In the genomic region with DNA sequence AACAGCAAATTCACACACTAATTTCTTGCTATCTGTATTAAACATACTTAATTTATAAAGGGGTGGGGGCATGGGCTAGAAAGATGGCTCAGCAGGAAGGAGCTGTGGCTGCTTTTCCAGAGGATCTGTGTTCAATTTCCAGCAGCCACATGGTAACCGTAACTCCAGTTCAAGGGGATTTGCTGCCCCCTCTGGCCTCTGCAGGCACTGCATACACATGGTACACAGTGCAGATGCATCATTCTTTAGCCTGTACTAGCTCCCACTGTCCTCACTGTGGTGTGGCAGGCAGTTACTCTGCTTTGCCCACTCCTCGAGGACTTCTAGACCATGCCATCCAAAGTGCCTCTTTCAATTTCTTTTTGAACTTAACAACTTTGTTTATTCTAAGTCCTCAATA, we compare ENCODE assay signal across 12 mouse cellular contexts. TPM values are rescaled to one million over a fixed set of nuclear protein-coding genes. Genes with fewer than 3 reads are reported as not detected.
DNase-seq lines count a peak whose midpoint lies in the region; ATAC-seq and TF ChIP-seq lines count a peak whose summit lies in the region.
"Had no signal": no experiment of that assay in that cellular context is flagged by ENCODE, and none has a peak within 500 bp of the region (broad histone marks: within the 10 kb centered on the region; RNA-seq: fewer than 3 reads in every experiment).

No protein-coding gene starts in this region.

- H3K4me1 ChIP-seq in lung, embryonic 14.5 days (ENCODE audit: insufficient read depth), result no peaks in the 10 kb centered on the region
- peaks cover 2% of the 10 kb centered on the region; the same call in 1 of the 2 replicates for H3K4me1 ChIP-seq in lung, adult 2 months (ENCODE audit: control insufficient read depth, insufficient read depth, low read length)
- H3K4me1 ChIP-seq: kidney, embryonic 15.5 days had no signal

- no peak for ATAC-seq in lung, embryonic 14.5 days (ENCODE audit: insufficient read depth)
- ATAC-seq: forebrain, embryonic 16.5 days had no signal

- no peaks in the 10 kb centered on the region; the same call in 1 of the 2 replicates for H3K9me3 ChIP-seq in lung, embryonic 14.5 days (ENCODE audit: low read depth, low read length)

- no peak for TF ChIP-seq POLR2A in lung, adult 2 months (IDR thresholded peaks at IDR 0.05; ENCODE audit: borderline replicate concordance, extremely low read depth, low read depth, low read length)

- H3K4me2 ChIP-seq in lung, embryonic 14.5 days, result no peak overlapping the region
- H3K4me2 ChIP-seq: kidney, embryonic 15.5 days had no signal

- H3K9ac ChIP-seq in lung, embryonic 14.5 days, result no peak overlapping the region
- H3K9ac ChIP-seq: kidney, embryonic 15.5 days had no signal

- no peak overlapping the region for H3K4me3 ChIP-seq in lung, embryonic 14.5 days (ENCODE audit: low read depth, low read length)
- H3K4me3 ChIP-seq in lung, adult 2 months (replicated peaks; ENCODE audit: extremely low read depth, low read depth, low read length), result no peak overlapping the region
- H3K4me3 ChIP-seq: kidney, embryonic 15.5 days had no signal

- H3K27ac ChIP-seq in lung, embryonic 14.5 days (ENCODE audit: low read depth), result no peak overlapping the region
- H3K27ac ChIP-seq: kidney, embryonic 15.5 days; macrophage had no signal

- H3K27me3 ChIP-seq in lung, embryonic 14.5 days (ENCODE audit: insufficient read depth, low read length), result no peaks in the 10 kb centered on the region
- H3K27me3 ChIP-seq in splenic B cell, adult 2 months (ENCODE audit: control insufficient read depth, insufficient read depth, low read length, poor library complexity, severe bottlenecking), result no peaks in the 10 kb centered on the region
- H3K27me3 ChIP-seq: kidney, embryonic 15.5 days had no signal

- WGBS in lung, embryonic 14.5 days, result 87% methylated on average over 2 of the region's 2 CpGs
- 90% methylated on average over 2 of the region's 2 CpGs for WGBS in lung, adult 2 months

- peak; percentile 50 for TF ChIP-seq CTCF in lung, embryonic 14.5 days (IDR thresholded peaks at IDR 0.05; ENCODE audit: low read depth)
- no peak for TF ChIP-seq CTCF in lung, adult 2 months (IDR thresholded peaks at IDR 0.05; ENCODE audit: insufficient read depth, low read length)

- H3K36me3 ChIP-seq in lung, embryonic 14.5 days (ENCODE audit: insufficient read depth), result no peaks in the 10 kb centered on the region
- no peaks in the 10 kb centered on the region for H3K36me3 ChIP-seq in splenic B cell, adult 2 months (ENCODE audit: control insufficient read depth, insufficient read depth, low read length, poor library complexity, severe bottlenecking)

- DNase-seq in embryo, embryonic 10 days (ENCODE audit: low spot score), result peak; percentile 24
- DNase-seq in embryo, embryonic 9.5 days (ENCODE audit: extremely low spot score), result no peak
- no peak for DNase-seq in lung, embryonic 14.5 days
- DNase-seq in lung, adult 2 months, result no peak
- DNase-seq in R1 (ENCODE audit: low read depth, low spot score), result peak; percentile 73
- DNase-seq in splenic B cell, adult 2 months (ENCODE audit: low read depth, low spot score), result peak; percentile 15
- no peak for DNase-seq in right cerebral cortex, adult 2 months (ENCODE audit: low spot score in 2 of 2)
- DNase-seq in cerebellum, adult 11-12 months, result no peak
- DNase-seq: embryo, embryonic 11 days had no signal

RNA-seq across cellular contexts. Expression of gene Rpgrip1l, which starts 36.7 kb away (rescaled TPM):
- 10.4 and 11.6 TPM in 2 replicates for polyA plus RNA-seq in lung, embryonic 14.5 days (2014; fragmentation: Nextera tagmentation; extraction: Ambion mirVana)
- 1.6 and 3.6 TPM in 2 replicates for polyA plus RNA-seq in lung, adult 2 months (2012; rRNA removed)

RNA-seq across cellular contexts. Expression of gene Fto, which starts 37.0 kb away (rescaled TPM):
- 104 and 109 TPM in 2 replicates for polyA plus RNA-seq in lung, embryonic 14.5 days (2014; fragmentation: Nextera tagmentation; extraction: Ambion mirVana)
- 25.6 and 39.7 TPM in 2 replicates for polyA plus RNA-seq in lung, adult 2 months (2012; rRNA removed)

Comparison
In these comparisons a context has a peak if more than half of its experiments do, and no peak if none do; other contexts are left out.
1. DNase-seq: peak in embryo, embryonic 10 days (single experiment), R1 (single experiment) and splenic B cell, adult 2 months (single experiment); none in embryo, embryonic 9.5 days (single experiment), lung, embryonic 14.5 days (single experiment), lung, adult 2 months (single experiment), right cerebral cortex, adult 2 months (0 of 2) and cerebellum, adult 11-12 months (single experiment).